Mouse (Mus musculus) cortical plate, adult 2 months (tissue): ENCODE data around the gene Cpvl. TPM values are rescaled to one million over a fixed set of nuclear protein-coding genes. Genes with fewer than 3 reads are reported as not detected.

Source experiments
- H3K27ac ChIP-seq: fragments of 200-500 bp; 2 replicates; pipeline ENCODE4 v1.5.1; 2012; ENCODE audit warnings: low read length, control low read depth, inconsistent platforms; ENCODE audit not compliant: insufficient read depth
- H3K4me1 ChIP-seq: fragments of 200-500 bp; 2 replicates; pipeline ENCODE4 v1.6.1; 2011; ENCODE audit warnings: low read length; ENCODE audit not compliant: control insufficient read depth, insufficient read depth
- H3K4me3 ChIP-seq: fragments of 200-500 bp; 2 replicates; pipeline ENCODE4 v1.5.1; 2011; ENCODE audit warnings: mild to moderate bottlenecking, low read length, control low read depth; ENCODE audit not compliant: insufficient read depth
- CTCF ChIP-seq: fragments of 200-500 bp; IDR thresholded peaks from 2 replicates; pipeline ENCODE4 v1.5.1; 2011; ENCODE audit warnings: mild to moderate bottlenecking, control low read depth, low read length; ENCODE audit not compliant: insufficient read depth; ENCODE audit errors: extremely low read depth
- POLR2A ChIP-seq: fragments of 200-500 bp; IDR thresholded peaks from 2 replicates; pipeline ENCODE4 v1.6.1; 2011; ENCODE audit warnings: mild to moderate bottlenecking, low read length, control low read depth; ENCODE audit not compliant: insufficient read depth; ENCODE audit errors: extremely low read depth
- polyA plus RNA-seq: library from polyadenylated mRNA; depleted of rRNA; stranded (reverse); fragments of >200 nt; gene quantifications from 2 replicates; pipeline ENCODE4 v1.2.3, GENCODE M21; 2012

The Cpvl gene
- polyA plus RNA-seq, 1 experiment, result not detected

GRCm38 (mm10) chr6:53944417-53944816, 34.1 kb downstream of the Cpvl start:
- Histone ChIP-seq H3K27ac (no peak overlapping the region), H3K4me3 (no peak overlapping the region), H3K4me1 (no peaks in the 10 kb centered on the region)
- no peak for TF ChIP-seq CTCF
- TF ChIP-seq POLR2A, result no peak

- no peak overlapping the region for H3K4me3 ChIP-seq
- TF ChIP-seq POLR2A (no peak), CTCF (no peak)
- H3K4me1 ChIP-seq, result no peaks in the 10 kb centered on the region
- no peak overlapping the region for H3K27ac ChIP-seq
Observed at GRCm38 (mm10) chr6:53942190-53942831, 36.2 kb downstream of the Cpvl start.

- H3K4me1 ChIP-seq, result no peaks in the 10 kb centered on the region
- TF ChIP-seq CTCF, result no peak
- no peak for TF ChIP-seq POLR2A
- H3K27ac ChIP-seq, result no peak overlapping the region
- no peak overlapping the region for H3K4me3 ChIP-seq
Observed at GRCm38 (mm10) chr6:53939752-53940151, 38.7 kb downstream of the Cpvl start.

GRCm38 (mm10) chr6:53938942-53939341, 39.5 kb downstream of the Cpvl start:
- no peaks in the 10 kb centered on the region for H3K4me1 ChIP-seq

GRCm38 (mm10) chr6:53937143-53938134, 41.0 kb downstream of the Cpvl start:
- no peak overlapping the region for H3K27ac ChIP-seq
- H3K4me1 ChIP-seq, result no peaks in the 10 kb centered on the region
- H3K4me3 ChIP-seq, result no peak overlapping the region
- TF ChIP-seq CTCF (no peak), POLR2A (no peak)

More at GRCm38 (mm10) chr6:53938942-53939341, 39.5 kb downstream of the Cpvl start:
- no peak overlapping the region for H3K4me3 ChIP-seq
- TF ChIP-seq CTCF (no peak), POLR2A (no peak)
- H3K27ac ChIP-seq, result peak overlapping the region; percentile 53; the same call in 1 of the 2 replicates

DNA sequence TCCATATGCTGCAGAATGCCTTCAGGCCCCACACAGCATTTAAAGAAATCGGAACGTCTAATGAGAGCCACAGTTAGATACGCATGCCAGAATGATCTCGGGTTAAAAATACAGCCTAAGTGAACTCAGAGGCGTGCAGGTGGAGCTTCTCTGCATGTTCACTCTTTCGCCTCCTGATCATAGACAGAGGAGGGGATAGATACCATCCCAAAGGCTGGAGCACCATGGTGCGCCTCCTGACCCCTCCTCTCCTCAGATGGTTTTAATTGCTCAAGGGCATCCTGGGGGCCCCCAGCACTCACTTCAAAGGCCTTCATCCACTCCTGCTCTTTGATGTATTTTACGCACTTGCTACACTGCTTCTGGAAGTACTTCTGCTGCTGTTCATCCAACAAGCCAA, 46.9 kb downstream of the Cpvl start:
- TF ChIP-seq CTCF (no peak), POLR2A (no peak)
- H3K4me1 ChIP-seq, result no peaks in the 10 kb centered on the region
- no peak overlapping the region for H3K27ac ChIP-seq
- H3K4me3 ChIP-seq, result no peak overlapping the region

- Histone ChIP-seq H3K27ac (no peak overlapping the region), H3K4me1 (no peaks in the 10 kb centered on the region), H3K4me3 (no peak overlapping the region)
- TF ChIP-seq CTCF (no peak), POLR2A (no peak)
Observed at GRCm38 (mm10) chr6:53929858-53930257, 48.6 kb downstream of the Cpvl start.

GRCm38 (mm10) chr6:53926197-53926596, 52.3 kb downstream of the Cpvl start:
- Histone ChIP-seq H3K27ac (no peak overlapping the region), H3K4me1 (no peaks in the 10 kb centered on the region), H3K4me3 (no peak overlapping the region)
- TF ChIP-seq POLR2A (no peak), CTCF (no peak)

DNA sequence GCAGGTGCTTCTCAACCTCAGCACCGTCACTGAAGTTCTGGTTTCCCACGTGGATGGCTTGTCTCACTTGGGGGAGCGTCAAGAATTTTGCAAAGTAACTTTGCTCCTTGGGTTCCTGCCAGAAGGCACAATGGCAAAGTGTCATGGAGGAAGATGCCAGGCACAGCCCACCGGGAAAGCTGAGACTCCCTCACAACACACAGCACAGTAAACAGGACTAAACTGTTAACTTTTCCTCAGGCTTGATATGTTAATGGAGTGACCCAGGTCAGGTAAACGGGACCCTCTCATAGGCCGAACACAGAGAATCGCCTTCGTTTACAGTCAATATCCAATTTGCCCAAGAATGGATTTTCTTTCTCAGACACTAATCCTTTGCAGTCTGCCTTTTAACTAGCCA, 53.3 kb downstream of the Cpvl start:
- no peak overlapping the region for H3K4me3 ChIP-seq
- no peak for TF ChIP-seq CTCF
- TF ChIP-seq POLR2A, result no peak
- H3K27ac ChIP-seq, result no peak overlapping the region
- H3K4me1 ChIP-seq, result no peaks in the 10 kb centered on the region
